Mouse (Mus musculus): ENCODE results near the gene Psmd10.

DNA sequence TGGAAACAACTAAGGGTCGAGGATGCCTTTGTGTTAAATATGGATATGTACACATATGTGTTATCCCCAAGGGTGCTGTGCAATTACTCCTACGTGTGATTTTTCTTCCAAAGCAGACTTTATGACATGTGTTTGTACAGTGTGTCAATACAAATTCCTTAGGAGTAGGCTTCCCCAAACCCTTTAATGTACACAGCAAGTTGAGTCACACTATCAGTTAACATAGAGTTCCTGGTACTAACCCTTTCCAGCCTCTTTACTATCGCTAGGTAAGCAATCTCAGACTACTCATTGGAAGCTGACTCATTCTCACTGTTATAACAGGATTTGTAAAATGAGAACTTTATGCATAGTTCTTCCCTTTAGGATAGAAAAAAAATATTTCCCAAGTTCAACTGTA, 53.0 kb downstream of the Psmd10 start:
- TF ChIP-seq CTCF (IDR thresholded peaks at IDR 0.05; ENCODE audit: low read depth), result no peak
- TF ChIP-seq EP300 (IDR thresholded peaks at IDR 0.05; ENCODE audit: low read depth), result no peak
